Mouse (Mus musculus): ENCODE measurements around the gene Kcnh2.
"Not testable (repeated sequence)": the region's sequence is repeated elsewhere in the genome, so short reads cannot be mapped to it uniquely, and the experiment has no call there.

Gene Kcnh2

DNA sequence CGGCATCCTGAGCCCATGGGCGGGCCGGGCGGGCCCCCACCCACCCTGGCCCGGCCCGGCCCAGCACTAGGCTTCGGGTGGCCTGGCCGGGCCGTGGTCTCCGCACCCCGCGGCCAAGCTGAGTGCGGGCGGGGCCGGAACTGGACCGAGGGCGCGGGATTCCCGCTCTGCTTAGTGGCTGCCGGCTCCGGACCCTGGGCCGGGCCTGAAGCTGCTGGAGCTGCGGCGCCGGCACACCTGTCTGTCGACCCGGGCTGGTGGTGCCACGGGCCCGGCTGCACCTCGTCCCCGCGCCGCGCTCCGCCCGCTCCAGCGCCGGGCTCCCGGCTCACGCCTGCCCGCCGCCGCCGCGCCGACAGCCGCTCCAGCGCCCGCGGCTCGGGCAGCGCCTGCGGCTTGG lies at the start of gene Kcnh2:
Gene Kcnh2, minus strand, starts transcription at position 327 of the 400 bp plus-strand sequence.
- no peak for DNase-seq (ENCODE audit: low spot score)

- no peak for DNase-seq (ENCODE audit: low spot score)
Observed at GRCm38 (mm10) chr5:24400362-24400761, 49.0 kb upstream of the Kcnh2 start.

DNA sequence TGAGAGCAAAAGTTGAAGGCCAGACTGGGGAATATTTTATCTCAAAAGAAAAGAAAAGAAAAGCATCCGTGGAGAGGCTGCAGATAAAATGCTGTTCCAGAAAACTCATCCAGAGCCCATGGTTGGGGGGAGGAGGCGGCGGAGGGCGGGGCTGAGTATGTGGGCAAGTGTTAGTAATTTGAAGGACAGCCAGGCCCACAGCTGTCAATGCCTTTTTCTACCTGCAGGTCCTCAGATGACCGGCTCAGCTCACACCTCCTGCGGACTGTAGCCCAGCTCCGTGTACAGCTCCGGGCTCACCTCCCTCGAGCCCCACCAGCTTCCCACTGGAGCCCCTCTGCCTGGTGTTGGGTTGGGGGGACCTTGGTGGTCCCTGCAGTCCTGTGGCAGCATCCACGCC lies 48.3 kb upstream of the Kcnh2 start:
- no peak for DNase-seq (ENCODE audit: low spot score)

DNA sequence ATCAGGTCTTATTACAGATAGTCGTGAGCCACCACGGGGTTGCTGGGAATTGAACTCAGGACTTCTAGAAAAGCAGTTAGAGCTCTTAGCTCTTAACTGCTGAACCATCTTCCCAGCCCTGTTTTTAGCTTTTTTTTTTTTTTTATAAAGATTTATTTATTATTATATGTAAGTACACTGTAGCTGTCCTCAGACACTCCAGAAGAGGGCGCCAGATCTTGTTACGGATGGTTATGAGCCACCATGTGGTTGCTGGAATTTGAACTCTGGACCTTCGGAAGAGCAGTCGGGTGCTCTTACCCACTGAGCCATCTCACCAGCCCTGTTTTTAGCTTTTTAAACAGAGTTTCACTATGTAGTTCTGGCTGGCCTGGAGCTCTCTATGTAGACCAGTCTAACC lies 44.9 kb upstream of the Kcnh2 start:
- DNase-seq (ENCODE audit: low spot score) = not testable (repeated sequence)

- peak; percentile 95 for DNase-seq (ENCODE audit: low spot score)
Observed at GRCm38 (mm10) chr5:24394165-24394894, 42.9 kb upstream of the Kcnh2 start.

GRCm38 (mm10) chr5:24393392-24393997 lies 42.1 kb upstream of the Kcnh2 start, which contains the start of gene Abcb8:
Gene Abcb8, plus strand, starts transcription at chr5:24393663.
- peak; percentile 92 for DNase-seq (ENCODE audit: low spot score)

GRCm38 (mm10) chr5:24392724-24393123 lies 41.3 kb upstream of the Kcnh2 start:
- no peak for DNase-seq (ENCODE audit: low spot score)

GRCm38 (mm10) chr5:24391864-24392263 lies 40.5 kb upstream of the Kcnh2 start, which contains the start of gene Atg9b:
Gene Atg9b, minus strand, starts transcription at chr5:24392143.
- no peak for DNase-seq (ENCODE audit: low spot score)

DNA sequence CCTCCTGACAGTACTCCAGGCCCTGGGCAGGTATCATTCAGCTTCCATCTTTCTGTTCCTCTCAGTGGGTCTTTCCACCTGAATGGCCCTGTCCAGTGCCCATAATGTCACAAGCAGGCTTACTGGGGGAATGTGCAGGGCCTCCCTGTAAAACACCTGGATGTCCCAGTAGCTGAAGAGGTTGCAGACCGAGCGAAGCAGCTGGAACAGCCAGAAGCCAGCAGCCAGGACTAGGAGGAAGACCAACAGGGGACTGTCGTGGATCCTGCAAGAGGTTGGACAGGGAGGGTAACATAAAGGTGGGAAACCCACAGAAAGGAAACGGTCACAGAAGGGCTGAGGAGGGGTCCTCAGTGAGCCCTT lies 38.2 kb upstream of the Kcnh2 start:
- DNase-seq (ENCODE audit: low spot score) = no peak

DNA sequence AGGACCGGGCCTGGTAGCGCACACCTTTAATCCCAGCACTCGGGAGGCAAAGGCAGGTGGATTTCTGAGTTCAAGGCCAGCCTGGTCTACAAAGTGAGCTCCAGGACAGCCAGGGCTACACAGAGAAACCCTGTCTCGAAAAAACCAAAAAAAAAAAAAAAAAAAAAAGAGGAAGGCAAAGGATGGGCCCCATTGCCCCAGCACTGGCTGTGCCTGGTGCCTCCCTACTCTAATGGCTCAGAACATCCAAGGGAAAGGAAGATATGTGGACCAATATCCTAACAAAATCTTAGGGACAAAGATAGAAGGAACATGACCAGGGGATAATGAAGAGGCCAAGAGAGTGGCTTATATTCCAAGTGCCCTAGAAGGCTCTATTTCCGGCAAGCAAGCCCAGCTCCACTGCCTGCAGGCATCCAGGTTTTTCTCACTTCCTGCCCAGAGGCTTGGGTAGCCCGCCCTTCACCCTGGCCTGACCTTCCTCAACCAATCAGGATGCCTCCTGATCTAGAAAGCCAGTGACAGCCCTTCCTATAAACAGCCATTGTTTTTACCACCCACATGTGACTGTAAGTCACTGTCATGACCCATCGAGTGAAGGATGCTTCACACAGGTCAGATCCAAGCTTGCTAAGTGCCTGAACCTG lies 37.7 kb upstream of the Kcnh2 start:
- DNase-seq (ENCODE audit: low spot score) = no peak

GRCm38 (mm10) chr5:24388246-24388915 lies 37.0 kb upstream of the Kcnh2 start:
- no peak for DNase-seq (ENCODE audit: low spot score)

DNA sequence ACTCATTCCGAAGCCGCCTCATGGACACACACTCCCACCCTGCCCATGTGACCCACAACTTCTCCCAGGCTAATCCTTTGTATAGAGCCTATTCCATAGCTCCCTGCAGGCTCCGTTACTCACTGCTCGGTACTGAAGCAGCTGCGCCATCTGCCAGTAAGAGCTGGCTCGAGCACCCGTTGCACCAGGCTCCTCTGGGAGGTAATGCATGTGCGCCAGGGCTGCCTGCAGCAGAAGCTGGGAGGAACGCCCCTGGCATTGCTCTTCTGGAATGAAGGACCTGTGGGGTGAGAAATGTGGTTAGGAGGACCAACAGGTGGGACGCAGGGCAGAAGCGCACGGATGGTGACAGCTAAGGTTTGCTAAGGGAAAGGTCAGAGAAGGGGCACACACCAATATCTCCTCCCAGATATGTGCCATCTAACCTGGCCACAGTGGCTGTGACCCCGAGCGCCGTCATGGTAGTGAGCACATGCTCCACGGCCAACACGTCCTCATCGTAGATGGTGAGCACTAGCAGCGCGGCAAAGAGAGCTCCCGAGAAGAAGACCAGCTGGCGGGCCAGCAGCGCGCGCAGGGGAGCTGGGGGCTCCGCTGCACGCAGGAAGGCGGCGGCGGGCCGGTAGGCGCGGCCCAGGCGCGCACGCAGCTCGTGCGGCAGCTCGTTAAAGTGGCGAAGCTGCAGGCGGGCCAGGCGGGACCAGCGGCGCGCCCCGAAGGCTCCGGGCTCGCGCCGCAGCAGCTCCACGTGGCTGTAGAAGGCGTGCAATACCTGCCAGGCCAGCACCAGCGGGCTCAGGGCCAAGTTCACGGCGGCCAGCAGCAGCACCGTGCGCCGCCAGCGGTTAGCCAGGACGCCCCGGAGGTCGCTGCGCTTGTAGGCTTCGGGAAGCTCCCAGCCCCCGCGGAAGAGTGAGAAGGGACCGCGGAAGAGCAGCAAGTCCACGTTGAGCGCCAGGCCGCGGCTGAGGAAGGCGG lies 36.1 kb upstream of the Kcnh2 start:
- DNase-seq (ENCODE audit: low spot score) = peak; percentile 73

DNA sequence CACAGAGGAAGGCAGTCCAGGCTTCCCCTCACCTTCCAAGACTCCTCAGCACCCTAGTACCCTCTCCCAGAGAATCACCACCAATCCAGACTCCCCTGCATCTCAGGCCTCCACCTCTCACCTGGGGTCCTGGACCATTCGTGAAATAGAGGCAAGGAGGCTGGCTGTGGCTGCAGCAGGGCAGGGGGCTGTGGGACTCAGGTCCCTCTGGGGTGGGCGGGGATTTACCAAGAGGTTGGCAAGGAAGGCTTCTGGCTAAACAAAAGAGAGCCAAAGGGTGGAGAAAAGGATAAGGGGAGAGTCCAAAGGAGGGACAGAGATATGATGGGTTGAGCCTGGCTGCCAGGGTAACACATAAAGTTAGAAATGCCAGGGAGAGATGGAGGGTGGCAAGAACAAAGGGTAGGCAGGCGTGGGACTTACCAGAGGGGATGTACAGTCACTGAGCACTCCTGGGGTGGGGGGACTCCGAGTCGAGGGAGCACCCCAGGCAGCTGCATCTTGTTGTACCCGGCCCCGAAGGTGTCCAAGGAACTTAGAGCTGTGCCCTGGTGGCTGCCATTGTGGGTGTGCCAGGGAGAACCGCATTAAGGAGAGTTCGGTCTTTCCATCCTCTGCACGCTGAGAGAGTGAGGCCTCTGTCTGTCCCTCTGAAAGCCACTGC lies 34.6 kb upstream of the Kcnh2 start:
- no peak for DNase-seq (ENCODE audit: low spot score)

GRCm38 (mm10) chr5:24385374-24385773 lies 34.0 kb upstream of the Kcnh2 start:
- DNase-seq (ENCODE audit: low spot score) = no peak

DNA sequence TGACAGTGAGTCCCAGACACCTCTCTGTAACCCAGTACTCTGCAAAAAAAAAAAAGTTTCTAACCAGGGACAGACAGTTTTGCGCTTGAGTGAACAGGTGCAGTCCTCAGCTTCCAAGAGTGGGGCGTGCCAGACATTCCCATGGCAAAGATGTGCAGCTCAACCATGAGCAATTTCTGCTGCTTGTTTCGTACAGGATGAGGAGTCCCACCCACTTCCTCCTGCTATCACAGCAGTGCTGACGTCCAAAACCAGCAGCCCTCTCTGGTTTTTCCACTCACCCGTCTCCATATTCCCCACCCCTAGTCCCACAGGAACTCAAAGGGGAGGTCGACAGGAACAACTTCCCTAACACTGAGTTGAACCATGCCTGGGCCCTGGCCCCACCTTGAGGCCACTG lies 33.0 kb upstream of the Kcnh2 start:
- no peak for DNase-seq (ENCODE audit: low spot score)

- peak; percentile 96 for DNase-seq (ENCODE audit: low spot score)
Observed at GRCm38 (mm10) chr5:24383026-24383859, 31.8 kb upstream of the Kcnh2 start.

GRCm38 (mm10) chr5:24381988-24382387 lies 30.6 kb upstream of the Kcnh2 start:
- DNase-seq (ENCODE audit: low spot score) = no peak

DNA sequence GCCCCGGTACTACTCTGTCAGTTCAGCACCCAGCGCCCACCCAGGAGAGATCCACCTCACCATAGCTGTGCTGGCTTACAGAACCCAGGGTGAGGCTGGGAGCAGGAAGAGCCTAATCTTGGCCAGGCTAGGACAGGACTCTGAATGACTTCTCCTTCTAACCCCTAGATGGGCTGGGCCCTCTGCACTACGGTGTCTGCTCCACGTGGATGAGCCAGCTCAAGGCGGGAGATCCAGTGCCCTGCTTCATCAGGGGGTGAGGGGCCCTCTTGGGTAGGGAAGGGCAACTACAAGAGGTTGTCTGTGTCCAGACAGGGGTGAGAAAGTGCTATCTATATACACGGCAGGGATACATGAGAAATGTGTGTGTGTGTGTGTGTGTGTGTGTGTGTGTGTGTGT lies 30.1 kb upstream of the Kcnh2 start:
- no peak for DNase-seq (ENCODE audit: low spot score)

DNA sequence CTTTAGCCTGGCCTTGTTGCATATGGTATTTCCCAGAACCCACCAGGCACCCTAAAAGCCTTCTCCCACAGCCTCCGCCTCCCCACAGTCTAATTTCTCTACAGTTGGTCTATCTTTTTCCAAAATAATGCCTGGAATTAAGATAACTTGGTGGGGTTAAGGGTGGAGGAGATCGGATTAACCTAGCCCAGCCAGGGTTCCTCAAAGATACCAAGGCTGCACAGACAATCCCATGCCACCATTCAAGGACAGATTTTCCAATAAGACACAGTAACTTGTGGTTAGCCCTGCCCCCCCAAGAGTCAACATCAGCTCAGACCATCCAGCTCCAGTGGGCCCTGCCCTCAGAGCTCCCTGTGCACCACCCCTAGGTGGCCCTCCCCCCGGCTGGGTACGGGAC lies 29.1 kb upstream of the Kcnh2 start:
- DNase-seq (ENCODE audit: low spot score) = no peak

- DNase-seq (ENCODE audit: low spot score) = no peak
Observed at GRCm38 (mm10) chr5:24379501-24379900, 28.1 kb upstream of the Kcnh2 start.
